Mouse (Mus musculus) kidney, postnatal 4 days (tissue): ENCODE data around the gene Shc1.
A peak's percentile ranks its signal among the peaks of the same experiment; 100 is the strongest.

Source experiments
- DNase-seq, 2 experiments: peaks; one replicate each; pipeline ENCODE4 v3.0.0; 2021; ENCODE audit warnings: mixed read lengths in 2 of 2

The Shc1 gene

GRCm38 (mm10) chr3:89390699-89391662, 27.3 kb upstream of the Shc1 start:
- peak in 1 of 2 experiments; percentile 48 for DNase-seq

GRCm38 (mm10) chr3:89391663-89392511, 26.4 kb upstream of the Shc1 start:
- DNase-seq = peak; percentile 65 to 78

DNA sequence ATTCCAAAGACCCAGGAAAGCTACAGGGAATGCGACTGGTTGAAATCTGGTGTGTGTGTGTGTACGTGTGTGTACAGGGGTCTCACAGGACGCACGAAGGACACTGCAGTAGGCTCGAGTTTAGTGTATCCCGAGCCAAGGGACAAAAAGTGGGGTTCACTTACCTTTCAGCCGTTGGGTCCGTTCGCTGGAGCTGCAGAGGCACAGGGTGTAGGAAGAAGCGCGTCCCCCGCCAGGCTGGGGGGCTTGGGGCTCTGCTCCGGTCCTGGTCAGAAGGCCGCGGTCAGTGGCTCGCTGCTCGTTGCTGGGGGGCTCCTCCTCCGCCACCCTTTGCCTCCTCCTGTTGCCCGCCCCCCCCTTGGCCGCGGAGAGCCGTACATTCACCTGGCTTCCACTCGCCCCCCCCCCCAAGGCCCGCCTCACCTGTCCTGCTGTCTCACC, 25.4 kb upstream of the Shc1 start:
- peak; percentile 50 to 65 for DNase-seq

DNA sequence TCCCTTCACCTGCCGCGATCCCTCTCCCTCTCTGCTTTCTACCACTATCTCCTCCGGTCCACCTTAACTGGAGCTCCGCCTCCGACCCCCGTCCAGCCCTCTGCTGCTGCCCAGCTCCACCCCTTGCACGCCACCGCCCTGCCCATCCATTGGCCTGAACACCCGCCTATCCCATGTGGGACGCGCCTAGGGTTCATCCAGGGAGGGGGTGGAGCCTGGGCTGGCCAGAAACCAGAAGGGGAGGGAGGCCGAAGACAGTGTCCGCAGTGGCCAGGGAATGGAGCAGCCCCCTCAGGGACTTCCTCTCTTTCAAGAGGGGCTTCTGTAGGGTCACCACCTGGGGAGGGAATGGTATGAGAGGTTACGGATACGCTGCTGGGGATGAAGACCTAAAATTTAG, 24.6 kb upstream of the Shc1 start:
- DNase-seq = peak; percentile 99

GRCm38 (mm10) chr3:89394006-89394893, 24.0 kb upstream of the Shc1 start, which contains the start of gene Zbtb7b:
Zbtb7b (minus strand) TSS chr3:89394776.
- peak; percentile 81 to 90 for DNase-seq

DNA sequence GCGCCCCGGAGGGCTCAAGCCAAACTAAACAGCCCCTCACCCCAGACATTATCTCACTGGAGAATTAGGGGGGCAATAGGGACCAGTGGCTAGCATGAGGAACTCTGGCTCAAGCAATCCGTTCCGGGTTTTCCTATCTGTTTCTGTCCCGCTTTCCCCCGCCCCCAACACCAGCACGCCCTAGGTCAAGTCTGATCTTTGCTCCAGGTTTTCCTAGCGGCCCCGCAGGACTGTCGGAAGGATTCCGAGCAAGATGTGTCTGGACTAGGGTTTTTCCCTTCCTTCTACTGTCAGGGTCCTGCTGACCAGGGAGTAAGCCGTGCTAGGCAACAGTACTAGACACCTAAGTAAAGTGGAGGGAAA, 23.4 kb upstream of the Shc1 start:
- DNase-seq = peak; percentile 88 to 95

DNA sequence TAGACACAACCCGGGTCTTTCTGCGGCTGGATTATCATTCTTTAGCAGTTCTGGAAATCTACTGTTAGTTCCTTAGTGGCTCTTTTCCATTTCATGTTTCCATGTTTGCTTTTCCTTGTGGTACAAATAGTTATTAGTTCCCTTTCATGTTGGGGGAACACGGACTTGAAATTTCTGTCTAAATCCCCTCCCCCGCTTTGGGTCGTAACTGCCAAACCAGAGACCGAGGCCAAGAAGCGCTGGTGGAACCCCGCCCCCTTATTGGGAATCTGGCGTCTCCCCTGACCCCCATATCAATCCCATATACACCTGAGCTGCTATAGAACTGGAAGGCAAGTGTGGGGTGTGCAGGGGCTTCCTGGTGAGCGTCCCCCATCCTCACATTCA, 22.8 kb upstream of the Shc1 start:
- DNase-seq = no peak

- DNase-seq = peak; percentile 82 to 88
These were observed 22.2 kb upstream of the Shc1 start for GRCm38 (mm10) chr3:89395806-89396653.

DNA sequence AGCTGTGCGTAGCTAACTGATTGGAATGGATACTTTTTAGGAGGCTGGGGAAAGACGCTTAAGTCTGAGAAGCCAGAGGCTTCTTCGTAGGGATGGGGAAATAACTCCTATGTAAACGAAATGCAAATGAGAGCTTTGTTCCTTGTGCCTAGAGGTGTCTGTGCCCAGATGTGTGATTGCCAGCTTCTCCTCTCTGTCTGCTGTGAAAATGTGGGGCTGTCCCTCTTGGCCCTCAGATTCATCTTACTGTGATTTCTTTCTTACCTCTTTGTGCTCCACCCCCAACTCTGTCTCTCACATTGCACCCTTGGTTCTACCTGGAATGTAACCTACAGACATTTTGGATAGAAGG, 21.6 kb upstream of the Shc1 start:
- DNase-seq = no peak

GRCm38 (mm10) chr3:89401329-89401728, 16.9 kb upstream of the Shc1 start:
- no peak for DNase-seq

GRCm38 (mm10) chr3:89402693-89403092, 15.6 kb upstream of the Shc1 start, which contains the start of gene Lenep:
Lenep (minus strand) TSS chr3:89402793.
- DNase-seq = no peak

- DNase-seq = no peak
These were observed 11.4 kb upstream of the Shc1 start for GRCm38 (mm10) chr3:89406887-89407286.

DNA sequence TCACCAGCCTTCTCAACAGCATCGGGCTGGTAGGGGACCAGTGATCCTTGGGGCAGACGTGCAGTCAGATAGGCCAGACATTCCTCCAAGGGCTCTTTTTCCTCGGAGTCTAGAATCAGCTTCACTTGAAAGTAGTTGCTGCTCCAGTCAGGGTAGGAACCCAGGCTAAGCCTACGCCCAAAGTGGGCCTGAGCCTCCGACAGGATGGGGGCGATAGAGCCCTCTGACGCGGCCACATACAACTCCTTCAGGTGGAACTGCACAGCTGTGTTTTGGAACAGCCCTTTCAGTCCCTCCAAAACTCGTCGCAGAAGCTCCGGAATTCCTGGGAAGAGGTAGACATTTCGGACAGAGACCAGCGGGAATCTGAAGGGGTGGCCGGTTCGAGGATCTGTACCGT, 9.8 kb upstream of the Shc1 start:
- no peak for DNase-seq

DNA sequence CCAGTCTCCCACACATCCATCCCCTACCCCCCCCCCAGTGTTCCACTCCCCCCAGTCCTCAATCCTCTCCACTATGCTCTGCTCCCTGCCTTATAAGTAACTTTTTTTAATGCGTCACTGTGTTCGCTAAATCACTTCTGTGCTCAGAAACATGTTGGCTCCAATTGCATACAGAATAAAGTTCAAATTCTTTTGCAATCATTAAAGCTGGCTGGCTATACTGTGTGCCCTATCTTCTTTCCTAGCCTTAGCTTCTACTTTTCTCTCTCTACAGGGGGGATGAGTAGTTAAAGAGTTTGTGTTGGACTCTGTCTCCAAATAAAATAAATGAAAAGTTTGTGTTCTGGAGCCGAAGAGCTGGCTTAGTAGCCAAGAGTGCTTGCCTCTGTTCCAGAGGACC, 8.5 kb upstream of the Shc1 start:
- no peak for DNase-seq

DNA sequence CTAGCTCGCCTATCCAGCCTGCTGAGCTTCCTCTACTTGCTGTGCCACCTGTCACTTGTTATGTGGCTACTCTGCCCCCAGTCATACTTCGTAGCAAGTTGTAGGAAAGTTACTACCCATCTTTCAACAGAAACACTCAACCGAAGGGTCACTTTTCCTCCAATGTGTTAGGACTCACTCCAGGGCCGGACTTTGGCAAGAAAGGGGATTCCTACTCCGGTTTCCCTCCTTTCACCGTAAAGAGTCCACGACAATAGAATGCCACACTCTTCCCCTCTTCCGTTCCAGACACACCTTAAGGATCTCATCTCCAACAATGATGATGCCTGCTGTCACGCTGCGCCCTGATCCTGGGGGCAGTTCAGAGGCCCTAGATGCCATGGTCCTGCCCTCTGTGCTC, 7.4 kb upstream of the Shc1 start:
- no peak for DNase-seq

GRCm38 (mm10) chr3:89411490-89412393, 6.5 kb upstream of the Shc1 start, which contains the start of gene Flad1:
Flad1 (minus strand) TSS chr3:89411870.
- peak; percentile 95 to 97 for DNase-seq

GRCm38 (mm10) chr3:89416158-89416557, 2.1 kb upstream of the Shc1 start:
- no peak for DNase-seq

- no peak for DNase-seq
These were observed 1.1 kb upstream of the Shc1 start for GRCm38 (mm10) chr3:89417131-89417530.

DNA sequence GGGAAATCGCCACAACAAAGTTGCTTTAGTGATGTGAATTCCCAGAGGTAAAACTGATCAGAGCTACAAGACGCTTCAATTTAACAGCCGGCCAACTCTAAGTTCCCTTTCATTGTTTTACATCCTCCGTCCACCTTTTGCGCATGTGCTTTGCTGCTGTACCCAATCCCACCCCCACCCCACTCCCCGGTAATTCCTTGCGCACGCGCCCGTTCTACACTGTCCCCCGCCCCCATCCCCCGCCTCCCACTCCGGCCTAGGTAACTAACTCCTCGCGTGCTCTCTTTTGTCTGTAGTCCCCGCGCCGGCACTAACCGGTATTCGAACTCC, 438 bp upstream of the Shc1 start:
- no peak for DNase-seq

DNA sequence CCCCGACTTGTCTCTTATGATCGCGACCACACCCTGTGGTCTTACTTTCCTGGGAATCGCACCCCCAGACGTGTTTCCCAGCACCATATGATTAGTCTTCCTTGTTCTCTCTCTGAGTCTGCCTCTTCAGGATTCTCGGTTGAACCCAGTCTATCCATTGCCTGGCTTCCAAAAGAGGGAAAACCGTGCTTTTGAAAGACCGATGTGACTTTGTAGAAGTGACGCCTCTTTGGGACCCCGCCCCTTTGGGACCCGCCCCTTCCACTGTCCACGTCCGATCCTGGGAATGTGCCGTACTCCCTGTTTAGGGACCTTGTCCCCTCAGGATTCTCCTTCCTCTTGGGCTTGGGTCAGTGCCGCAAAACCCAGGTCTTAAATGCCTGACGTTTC, 613 bp downstream of the Shc1 start:
- DNase-seq = peak; percentile 92 to 95

GRCm38 (mm10) chr3:89419571-89419970, 1.3 kb downstream of the Shc1 start:
- DNase-seq = peak; percentile 62 to 71
